Mouse (Mus musculus) R1 (cell line): ENCODE measurements at regions not wholly inside any gene's neighbourhood (a gene's known extent, or its start where the extent isn't known, plus 50 kb on each side); places are given as distances from the start of the nearest gene placed in this dataset.

Experiments used
- DNase-seq: peaks from one replicate; pipeline ENCODE4 v3.0.0-alpha.2; 2018; ENCODE audit warnings: low read depth, low spot score

GRCm38 (mm10) chr4:45713046-45713706 is 85.6 kb upstream of the Aldh1b1 start:
- no peak for DNase-seq

DNA sequence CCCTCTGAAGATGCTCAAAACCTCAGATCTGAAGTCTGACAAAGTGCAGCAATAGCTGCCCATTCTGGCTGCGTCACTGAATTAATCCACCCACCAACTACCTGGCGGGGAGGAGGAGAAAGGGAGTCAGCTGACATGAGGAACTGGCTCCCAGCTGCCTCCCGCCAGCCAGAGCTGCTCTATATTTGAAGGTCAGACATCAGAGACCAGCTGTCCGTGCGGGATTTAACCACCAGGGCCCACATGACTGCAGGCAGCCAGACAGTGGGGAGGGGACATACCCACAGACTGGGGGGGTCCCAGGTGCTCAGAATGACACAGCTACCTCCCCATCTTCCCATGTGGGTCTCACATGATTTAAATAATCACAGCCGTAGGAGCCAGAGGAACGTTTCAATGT is 94.8 kb upstream of the Aldh1b1 start:
- DNase-seq = peak; percentile 13

- no peak for DNase-seq
Measured at GRCm38 (mm10) chr4:45699601-45700000, 99.2 kb upstream of the Aldh1b1 start.

DNA sequence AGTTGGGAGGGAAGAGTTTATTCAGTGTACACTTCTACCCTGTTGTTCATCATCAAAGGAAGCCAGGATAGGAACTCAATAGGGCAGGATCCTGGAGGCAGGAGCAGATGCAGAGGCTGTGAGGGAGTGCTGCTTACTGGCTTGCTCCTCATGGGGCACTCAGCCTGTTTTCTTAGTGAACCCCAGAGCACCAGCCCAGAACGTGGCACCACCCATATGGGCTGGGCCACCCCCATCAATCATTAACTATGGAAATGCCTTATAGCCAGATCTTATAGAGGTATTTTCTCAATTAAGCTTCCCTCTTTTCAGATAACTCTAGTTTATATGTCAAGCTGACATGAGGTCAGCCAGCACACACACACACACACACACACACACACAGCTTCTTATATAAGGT is 103.6 kb upstream of the Aldh1b1 start:
- DNase-seq = no peak

GRCm38 (mm10) chr4:45689991-45690916 is 108.6 kb upstream of the Aldh1b1 start:
- DNase-seq = no peak

DNA sequence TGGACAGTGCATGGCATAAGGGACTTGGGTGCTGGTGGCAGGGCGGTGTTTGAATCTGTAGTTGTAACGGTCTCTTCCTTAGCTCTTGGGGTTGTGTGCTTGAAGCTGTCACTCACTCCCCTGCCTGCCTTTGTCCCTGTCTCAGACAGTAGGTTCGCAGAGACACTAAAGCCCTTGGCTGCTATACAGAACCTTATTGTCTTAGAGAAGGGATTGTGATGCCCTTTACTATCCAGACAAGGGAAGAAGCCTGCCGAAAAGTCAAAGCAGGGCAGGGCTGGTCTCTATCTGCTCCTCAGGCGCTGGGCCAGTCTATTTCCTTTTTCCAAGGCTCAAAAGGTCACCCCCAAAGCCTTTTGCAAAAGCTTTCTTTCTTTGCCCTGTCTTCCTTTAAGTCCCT is 109.2 kb upstream of the Aldh1b1 start:
- no peak for DNase-seq

DNA sequence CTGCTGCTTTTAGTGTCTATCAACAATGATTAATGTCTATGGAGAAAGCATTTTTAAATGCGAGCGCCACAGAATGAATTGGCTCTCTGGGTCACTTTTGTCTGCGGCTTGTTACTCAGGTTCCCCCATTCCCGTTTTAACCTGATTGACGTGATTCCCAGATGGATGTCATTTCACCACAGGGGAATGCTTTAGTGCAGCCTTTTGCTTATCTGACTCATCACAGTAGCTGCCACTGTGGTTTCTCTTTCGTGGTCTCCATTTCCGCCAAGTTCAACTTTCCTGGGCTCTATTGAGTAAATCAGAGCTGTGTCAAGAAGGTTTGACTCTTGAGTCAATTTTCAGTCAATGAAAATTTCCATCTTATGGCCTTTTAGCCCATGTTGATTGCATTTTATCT is 110.6 kb upstream of the Aldh1b1 start:
- DNase-seq = no peak

GRCm38 (mm10) chr4:45685031-45685430 is 113.8 kb upstream of the Aldh1b1 start:
- no peak for DNase-seq

DNA sequence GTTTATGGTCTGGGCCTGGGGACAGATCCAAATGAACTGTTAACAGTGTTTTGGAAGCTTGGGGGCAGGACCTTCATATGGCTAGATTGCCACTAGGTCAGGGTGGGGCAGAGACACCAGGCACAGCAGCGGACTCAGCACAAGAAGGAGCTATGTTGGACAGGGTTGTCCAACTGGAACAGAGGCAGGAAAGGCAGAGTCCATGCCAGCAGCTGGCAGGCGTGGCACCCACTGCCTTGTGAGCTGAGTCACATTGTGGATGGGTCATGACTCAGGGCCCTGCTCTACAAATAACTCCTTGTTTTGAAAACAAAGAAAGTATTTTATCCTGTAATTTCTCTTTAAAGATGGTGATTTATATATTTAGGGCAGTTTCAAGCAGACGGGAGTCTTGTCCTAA is 115.6 kb upstream of the Aldh1b1 start:
- DNase-seq = no peak

DNA sequence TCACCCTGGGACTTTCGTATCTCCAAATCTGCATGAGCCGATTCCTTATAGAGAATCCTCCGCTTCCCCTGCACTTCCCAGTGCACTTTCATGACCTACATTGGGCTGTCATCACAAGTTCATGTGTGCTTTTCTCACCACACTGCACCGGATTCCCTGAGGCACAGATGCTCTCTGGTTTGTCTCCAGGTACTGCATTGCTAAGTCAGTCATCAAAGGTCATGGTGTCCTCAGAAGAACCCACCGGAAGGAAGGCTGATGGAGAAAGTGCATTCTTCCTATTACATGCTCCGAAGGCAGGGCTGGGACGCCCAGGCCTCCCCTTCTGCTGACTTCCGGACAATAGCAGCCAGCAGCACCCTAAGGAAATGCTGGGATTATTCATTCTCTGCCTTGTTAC is 116.1 kb upstream of the Aldh1b1 start:
- DNase-seq = peak; percentile 11

DNA sequence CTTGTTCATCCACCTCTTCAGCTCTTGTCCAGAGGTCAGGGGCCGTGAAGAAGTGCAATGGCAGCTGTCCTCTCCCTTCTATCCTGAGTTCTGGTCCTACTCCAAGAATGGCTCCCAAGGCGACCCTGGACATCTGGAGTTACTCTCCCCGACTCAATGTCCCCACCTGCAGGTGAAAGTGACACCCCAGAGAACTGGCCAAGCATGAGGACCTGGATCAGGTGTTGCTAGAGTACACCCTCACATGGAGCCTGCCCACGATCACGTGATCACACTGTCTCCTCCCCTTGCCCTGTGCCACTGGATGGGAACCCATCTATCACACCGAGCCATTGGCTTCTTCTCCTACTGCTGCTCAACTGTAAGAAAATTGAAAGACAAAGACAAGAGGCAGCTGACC is 122.7 kb upstream of the Aldh1b1 start:
- no peak for DNase-seq

DNA sequence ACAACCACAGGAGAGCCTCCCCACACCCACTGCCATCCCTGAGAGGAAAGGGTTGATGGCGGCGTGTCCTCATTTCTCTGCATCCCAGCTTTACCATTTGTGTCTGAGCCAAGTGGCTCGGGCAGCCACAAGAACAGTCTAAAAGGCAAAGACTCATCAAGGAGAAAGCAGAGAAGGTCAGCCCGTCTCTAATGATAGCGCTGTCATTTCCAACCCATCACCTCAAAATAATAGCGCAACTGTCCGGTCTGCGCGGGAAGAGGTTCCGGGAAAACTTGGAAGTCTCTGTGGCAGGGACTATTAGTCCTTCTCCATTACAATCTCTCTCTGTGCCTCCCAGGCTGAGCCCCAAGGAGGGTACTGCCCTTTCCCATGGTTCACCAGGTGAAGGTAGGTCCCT is 124.5 kb upstream of the Aldh1b1 start:
- no peak for DNase-seq

- no peak for DNase-seq
Measured at GRCm38 (mm10) chr4:45673081-45673819, 125.6 kb upstream of the Aldh1b1 start.

- no peak for DNase-seq
Measured at GRCm38 (mm10) chr4:45672262-45673076, 126.4 kb upstream of the Aldh1b1 start.

GRCm38 (mm10) chr4:45664372-45664771 is 132.1 kb upstream of the Shb start:
- no peak for DNase-seq

DNA sequence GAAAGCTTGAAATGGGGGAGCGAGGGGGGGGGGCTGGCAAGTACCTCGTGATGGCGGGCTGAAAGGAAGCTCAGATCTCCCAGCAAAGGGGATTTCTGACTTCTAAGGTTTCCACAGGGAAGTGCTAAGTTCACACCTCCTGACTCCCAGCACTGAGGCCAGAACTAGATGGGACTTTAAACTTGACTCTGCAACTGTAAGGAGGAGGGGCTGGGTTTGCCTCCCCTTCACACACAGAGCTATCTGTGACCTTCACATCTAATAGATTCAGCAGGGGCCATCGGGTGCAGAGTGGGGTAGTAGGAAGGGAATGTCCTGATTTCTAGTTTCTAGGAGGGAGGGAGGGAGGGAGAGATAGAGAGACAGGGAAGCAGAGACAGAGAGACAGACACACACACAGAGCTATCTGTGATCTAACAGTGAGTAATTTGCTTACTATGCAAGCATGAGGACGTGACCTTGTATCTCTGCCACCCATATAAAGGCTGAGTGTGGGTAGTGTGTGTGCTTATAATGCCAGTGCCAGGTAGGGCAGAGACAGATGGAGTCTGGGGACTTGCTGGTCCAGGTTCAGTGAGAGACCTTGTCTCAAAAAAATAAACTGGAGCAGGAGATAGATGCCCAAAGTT is 125.2 kb upstream of the Shb start:
- no peak for DNase-seq

GRCm38 (mm10) chr4:45655780-45656179 is 123.5 kb upstream of the Shb start:
- DNase-seq = no peak

- no peak for DNase-seq
Measured at GRCm38 (mm10) chr4:45654804-45655155, 122.5 kb upstream of the Shb start.

DNA sequence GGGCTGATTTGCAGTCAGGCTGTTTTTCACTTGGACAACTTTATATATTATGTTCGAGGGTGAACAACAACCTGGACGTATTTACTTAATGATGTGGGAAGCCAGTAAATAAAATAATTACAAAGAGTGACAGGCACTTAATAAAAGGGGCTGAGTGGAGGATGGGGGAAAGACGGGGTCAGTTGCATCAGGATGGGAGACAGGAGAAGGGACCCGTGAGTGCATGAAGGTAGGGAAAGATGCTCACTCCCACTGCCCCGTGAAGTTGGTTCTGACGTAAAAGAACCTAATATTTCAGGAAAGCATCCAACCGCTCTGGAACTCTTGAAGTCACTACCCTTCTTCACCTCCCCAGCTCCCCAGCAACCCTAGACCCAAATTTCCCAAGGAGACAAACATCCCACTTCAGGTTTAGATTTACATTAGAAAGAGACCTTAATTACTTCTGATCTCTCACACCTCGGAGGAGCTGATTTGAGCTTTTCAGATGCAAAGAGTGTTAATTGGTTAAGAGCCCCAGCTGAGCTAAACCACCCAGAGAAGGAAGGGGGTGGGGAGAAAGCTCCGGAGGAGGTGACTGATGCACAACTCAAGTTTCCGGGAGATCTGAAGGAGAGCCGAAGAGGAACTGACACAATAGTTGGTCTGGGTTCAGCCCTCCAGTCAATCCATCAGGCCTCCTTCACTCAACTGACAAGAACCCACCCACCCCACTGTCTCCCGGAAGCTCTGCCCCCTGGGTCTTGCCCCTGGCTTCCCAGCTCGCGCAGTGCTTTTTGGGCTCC is 121.9 kb upstream of the Shb start:
- DNase-seq = peak; percentile 89

GRCm38 (mm10) chr4:45648884-45649577 is 116.8 kb upstream of the Shb start:
- DNase-seq = no peak
